Mouse (Mus musculus): ENCODE results near the gene H2afy2.

H2afy2 gene

GRCm38 (mm10) chr10:61782799-61783611 lies 942 bp downstream of the H2afy2 start:
- DNase-seq = peak; percentile 66

- no peak for DNase-seq
Measured at GRCm38 (mm10) chr10:61781461-61782128, 2.4 kb downstream of the H2afy2 start.

- DNase-seq = no peak
Measured at GRCm38 (mm10) chr10:61766806-61767205, 17.1 kb downstream of the H2afy2 start.

GRCm38 (mm10) chr10:61765558-61765957 lies 18.4 kb downstream of the H2afy2 start:
- DNase-seq = no peak

GRCm38 (mm10) chr10:61764689-61765088 lies 19.3 kb downstream of the H2afy2 start:
- DNase-seq = peak; percentile 15

- DNase-seq = no peak
Measured at GRCm38 (mm10) chr10:61759869-61760268, 24.1 kb downstream of the H2afy2 start.

- no peak for DNase-seq
Measured at GRCm38 (mm10) chr10:61758904-61759303, 25.0 kb downstream of the H2afy2 start.

- DNase-seq = no peak
Measured at GRCm38 (mm10) chr10:61757022-61757421, 26.9 kb downstream of the H2afy2 start.

GRCm38 (mm10) chr10:61753071-61753470 lies 30.9 kb downstream of the H2afy2 start:
- no peak for DNase-seq

GRCm38 (mm10) chr10:61751534-61752219 lies 32.3 kb downstream of the H2afy2 start:
- DNase-seq = no peak

- DNase-seq = no peak
Measured at GRCm38 (mm10) chr10:61750014-61750413, 33.9 kb downstream of the H2afy2 start.

GRCm38 (mm10) chr10:61747302-61747701 lies 36.6 kb downstream of the H2afy2 start:
- no peak for DNase-seq

GRCm38 (mm10) chr10:61745133-61745532 lies 38.8 kb downstream of the H2afy2 start:
- no peak for DNase-seq

- DNase-seq = no peak
Measured at GRCm38 (mm10) chr10:61742336-61742735, 41.6 kb downstream of the H2afy2 start.

- no peak for DNase-seq
Measured at GRCm38 (mm10) chr10:61741873-61742272, 42.1 kb downstream of the H2afy2 start.

GRCm38 (mm10) chr10:61741306-61741705 lies 42.6 kb downstream of the H2afy2 start:
- no peak for DNase-seq

- DNase-seq = no peak
Measured at GRCm38 (mm10) chr10:61738126-61738525, 45.8 kb downstream of the H2afy2 start.

GRCm38 (mm10) chr10:61737537-61737936 lies 46.4 kb downstream of the H2afy2 start:
- DNase-seq = no peak

- no peak for DNase-seq
Measured at GRCm38 (mm10) chr10:61736671-61737078, 47.3 kb downstream of the H2afy2 start.

GRCm38 (mm10) chr10:61734377-61734776 lies 49.6 kb downstream of the H2afy2 start:
- DNase-seq = no peak

GRCm38 (mm10) chr10:61730171-61730570 lies 53.8 kb downstream of the H2afy2 start:
- DNase-seq = no peak

- no peak for DNase-seq
Measured at GRCm38 (mm10) chr10:61729181-61729580, 54.8 kb downstream of the H2afy2 start.

- DNase-seq = no peak
Measured at GRCm38 (mm10) chr10:61723271-61723670, 60.7 kb downstream of the H2afy2 start.

GRCm38 (mm10) chr10:61722215-61722614 lies 61.7 kb downstream of the H2afy2 start:
- no peak for DNase-seq

Measured in cerebellum, adult 11 months (tissue).